Mouse (Mus musculus) frontal cortex, postnatal 25 days (tissue): ENCODE measurements at regions not wholly inside any gene's neighbourhood (a gene's known extent, or its start where the extent isn't known, plus 50 kb on each side); places are given as distances from the start of the nearest gene placed in this dataset.
A peak's percentile ranks its signal among the peaks of the same experiment; 100 is the strongest.

ENCODE experiments used
- DNase-seq, 2 experiments: peaks; one replicate each; pipeline ENCODE4 v3.0.0; 2022; ENCODE audit warnings: low spot score in 2 of 2

DNA sequence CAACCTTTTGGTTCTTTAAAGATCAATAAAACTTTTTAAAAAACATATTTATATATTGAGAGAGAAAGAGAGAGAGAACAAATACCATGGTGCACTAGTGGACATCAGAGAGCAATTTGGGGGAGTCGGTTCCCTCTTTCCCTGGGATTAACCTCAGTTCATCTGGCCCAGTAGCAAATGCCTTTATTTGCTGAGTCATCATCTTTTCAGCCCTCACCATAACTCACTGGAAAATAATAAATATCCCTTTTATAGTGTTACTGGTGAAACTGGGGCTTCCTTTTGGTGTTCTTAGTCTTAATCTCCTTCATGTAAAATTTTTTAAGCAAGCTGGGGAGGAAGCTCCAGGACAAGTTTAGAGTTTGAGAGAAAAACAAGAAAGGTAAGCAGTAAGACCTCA, 105.3 kb upstream of the Arg1 start:
- DNase-seq: no peak

DNA sequence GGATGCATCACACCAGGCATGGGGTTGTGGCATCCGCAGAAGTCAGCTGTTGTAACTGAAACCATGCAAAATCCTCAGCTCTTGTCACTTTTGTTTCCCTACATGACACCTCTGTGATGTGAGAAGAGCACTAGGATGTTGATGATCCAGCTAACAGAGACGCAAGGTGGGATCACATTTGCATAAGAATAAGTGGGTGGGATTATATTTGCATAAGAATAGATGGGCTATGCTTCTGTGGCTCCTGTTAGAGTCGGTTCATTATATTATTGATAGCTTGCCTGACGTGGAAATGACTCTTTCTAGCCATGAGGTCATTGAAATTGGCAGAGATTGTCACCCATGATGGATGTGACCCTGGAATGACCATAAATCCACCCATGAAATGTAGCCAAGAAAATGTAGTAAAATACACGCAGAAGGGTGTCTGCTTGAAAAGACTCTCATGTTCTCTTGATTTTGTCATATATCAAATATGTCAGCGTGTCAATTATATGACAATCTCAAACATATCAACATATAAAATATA, 102.2 kb upstream of the Arg1 start:
- DNase-seq: no peak

DNA sequence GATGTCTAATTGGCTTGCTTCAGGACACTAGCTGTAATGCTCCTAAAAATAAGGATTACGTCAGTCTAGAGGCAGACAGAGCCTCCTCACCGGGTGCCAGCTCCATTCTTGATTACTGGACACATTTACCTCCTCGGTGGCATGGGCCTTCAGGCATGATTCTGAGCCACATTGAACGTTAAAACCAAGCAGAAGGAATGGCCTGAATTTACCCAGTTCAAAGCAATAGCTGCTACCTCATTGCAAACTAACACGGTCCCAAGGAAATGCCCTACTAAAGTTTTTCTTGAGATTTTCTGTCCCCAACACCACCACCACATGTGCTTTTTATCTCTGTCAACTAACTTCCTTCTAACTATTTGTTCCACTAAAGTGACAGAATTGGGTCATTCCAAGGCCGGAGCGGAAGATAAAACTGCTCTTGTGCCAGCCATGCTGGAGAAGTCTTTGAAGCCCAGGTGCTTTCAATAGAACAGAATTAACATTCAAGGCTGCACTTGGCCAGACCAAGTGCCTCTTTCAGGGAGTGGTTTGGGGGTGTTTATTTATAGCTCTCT, 96.4 kb upstream of the Arg1 start:
- DNase-seq: no peak

DNA sequence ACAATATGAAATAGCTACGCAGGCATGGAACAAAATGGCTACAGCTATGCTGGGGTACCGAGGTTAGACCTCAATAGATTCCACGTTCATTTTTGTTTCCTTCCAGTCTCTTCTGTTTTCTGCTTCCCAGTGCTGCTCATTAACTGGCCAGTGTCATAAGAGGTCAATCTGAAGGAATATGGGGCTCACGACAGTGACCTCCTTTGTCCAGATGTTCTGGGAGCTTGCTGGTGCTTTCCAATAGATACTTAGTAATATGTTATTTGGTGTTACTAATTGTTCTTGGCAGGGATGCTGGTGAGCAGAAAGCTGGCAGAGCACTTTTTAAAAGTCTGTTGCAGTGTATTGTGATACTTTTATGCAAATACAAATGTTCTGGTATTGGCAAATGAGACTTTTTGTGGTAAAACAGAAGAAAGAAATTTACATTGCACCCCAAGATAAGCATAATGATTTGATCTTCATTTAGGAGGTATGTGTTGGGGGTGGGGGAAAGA, 95.8 kb upstream of the Arg1 start:
- DNase-seq: no peak

DNA sequence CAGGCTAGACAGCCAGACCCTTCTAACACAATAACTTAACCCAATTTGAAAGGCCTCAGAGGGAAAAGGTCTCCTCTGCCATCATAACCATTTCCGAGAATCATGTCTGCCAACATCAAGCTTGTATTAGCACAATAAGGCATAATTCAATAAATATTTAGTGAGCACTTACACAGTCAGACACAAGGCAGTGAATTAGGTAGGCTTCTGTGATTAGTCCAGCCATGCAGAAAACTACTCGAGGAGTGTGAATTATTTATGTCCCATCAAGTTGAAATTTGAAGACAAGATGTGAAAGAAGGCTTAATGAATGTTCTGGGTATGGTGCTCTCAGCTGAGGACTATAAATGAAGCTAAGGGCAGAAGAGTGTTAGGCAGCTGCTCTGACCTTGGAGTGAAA, 91.7 kb upstream of the Arg1 start:
- DNase-seq: no peak

DNA sequence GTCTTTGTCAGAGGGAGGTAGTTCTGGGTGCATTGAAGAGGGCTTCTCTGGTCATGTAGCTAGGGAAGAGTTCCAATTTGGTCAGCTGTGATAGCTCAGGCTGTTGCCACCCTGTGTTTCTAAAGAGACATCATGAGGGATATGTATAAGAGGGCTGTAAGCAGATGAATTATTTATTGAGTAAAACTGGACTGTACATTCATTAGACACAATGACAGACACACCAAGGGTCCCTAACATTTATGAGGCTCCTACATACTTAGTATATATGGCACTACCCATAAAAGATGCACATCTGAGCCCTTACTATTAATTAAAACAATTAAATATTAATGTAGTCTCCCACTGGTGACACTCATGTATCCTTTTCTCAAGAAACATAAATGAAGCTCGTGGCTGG, 90.6 kb upstream of the Arg1 start:
- no peak for DNase-seq

DNA sequence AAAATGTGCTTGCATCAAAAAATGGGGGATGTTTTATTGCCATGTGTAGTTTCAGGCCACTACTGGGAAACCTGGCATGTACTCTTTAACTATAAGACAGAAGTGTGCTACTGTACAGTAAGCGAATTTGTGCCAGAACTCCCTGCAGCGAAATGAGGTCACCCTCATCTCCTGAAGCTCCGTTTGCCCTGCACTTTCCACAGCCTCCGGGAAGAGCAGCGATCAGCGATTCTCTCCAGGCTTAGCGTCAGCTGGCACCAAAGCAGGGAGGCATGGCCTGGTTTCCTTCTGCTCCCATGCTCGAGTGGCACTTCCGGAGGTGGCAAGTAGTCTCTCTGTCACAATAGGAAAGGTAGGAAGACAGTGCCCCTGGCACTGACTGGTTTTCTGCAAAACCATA, 88.8 kb upstream of the Arg1 start:
- DNase-seq: no peak

DNA sequence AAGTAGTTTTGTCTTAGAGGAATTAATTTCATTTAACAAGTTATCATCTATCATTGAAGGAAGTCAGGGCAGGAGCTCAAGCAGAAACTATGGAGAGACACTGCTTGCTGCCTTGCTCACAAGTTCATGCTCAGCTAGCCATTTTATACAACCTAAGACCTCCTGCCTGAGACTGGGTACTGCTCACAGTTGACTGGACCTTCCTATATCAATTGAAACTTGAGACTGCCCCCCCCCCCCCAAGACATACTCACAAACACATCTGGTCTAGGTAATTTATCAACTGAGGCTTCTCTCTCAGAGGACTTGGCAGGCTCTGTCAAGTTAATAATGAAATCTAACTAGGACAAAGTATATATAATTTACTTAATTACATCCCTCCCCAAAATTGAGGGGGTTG, 84.8 kb upstream of the Arg1 start:
- no peak for DNase-seq

DNA sequence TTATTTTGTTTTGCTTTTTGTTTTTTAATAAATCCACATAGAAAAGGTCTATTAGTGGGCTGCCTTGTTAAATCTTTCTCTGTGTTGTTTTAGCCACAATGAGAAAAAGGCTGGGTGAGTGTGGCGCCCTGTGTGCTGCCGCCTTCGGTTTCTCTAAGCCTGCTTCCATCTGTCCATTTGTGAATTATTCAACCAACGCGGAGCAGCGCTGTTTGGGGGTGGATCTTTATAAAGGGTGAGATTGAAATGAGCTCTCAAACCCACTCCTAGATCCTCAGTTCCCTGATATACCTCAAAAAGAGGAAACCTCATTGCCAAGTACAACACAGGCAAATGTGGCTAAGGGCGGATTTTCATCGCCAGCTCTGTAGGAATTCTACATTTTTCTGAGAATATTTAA, 74.0 kb upstream of the Arg1 start:
- peak in 1 of 2 experiments; percentile 36 for DNase-seq

DNA sequence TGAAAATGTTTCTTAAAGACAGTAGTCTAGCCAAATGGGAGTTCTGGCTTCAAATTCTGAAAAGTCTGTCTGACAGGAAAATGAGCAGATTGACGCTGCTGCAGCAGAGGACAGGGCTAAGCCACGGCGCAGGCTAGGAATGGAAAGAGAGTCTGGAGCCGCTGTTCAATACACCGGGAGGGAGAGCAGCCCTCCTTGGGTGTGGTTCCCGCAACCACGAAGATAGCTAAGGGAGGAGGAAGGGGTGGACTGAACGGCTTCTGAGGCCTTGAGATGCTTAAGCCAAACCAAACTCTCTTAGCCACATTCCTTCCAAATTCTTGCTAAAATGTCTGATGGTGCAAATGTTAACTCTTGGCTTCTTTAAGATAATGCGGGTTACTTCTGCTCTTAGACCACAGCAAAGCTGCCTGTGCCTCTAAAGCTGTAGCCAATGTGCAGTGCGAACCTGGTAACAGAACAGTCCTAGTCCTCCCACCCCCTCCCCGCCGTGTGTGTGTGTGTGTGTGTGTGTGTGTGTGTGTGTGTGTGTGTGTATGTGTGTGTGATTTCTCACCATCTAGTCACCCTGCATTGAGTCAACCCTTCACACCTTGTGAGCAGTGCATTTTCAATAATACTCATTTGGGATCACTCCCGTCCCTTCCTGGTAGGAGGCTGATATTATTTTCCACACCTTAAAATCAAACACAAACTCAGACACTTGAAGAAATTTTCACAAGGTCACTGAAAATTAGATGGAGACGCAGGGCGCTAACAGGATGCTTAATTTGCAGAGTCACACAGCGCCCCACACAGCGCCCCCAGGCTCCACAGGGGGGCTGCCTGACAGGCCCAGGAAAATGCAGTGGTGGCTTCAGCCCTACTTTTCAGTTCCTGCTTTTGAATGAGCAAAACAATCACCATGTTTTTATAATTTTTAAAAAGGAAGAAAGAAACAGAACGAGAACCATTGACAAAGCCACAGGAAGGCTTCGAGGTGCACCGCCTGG, 73.2 kb upstream of the Arg1 start:
- no peak for DNase-seq

DNA sequence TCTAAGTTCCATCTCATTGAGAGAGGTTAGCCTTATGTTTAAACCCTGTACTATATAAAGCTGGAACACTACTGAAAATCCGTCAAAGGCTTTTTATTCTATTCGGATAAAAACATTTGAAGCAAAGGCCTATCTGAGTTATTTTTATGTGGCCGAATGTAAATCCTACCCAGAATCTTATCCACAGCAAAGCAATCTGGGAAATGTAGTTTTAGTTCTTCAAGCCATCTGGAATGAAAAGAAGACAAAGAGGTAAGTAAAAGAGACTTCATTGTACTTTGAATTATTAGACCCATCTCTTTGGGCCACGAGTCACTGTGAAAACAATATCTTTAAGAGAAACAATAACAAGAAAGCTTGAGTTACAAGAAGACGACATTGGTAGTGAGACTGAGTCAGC, 72.5 kb upstream of the Arg1 start:
- DNase-seq: no peak

DNA sequence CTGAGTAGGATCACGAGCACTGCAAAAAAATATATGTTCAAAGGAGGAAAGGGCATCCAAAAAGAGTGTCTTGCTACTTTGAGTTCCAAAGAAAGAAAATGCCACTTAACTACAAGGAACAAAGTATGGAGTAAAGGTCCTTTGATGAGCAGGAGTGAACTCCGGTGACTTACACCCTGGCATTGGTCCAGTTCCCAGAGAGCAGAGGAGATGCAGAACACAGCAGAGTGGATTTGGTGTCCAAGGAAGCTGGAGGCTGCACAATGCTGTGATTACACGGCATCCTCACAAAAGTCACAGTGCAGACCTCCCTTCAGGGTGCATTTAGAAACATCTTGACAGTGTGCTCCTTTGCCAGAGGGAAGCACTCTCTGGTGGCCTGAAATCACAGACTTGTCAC, 70.4 kb upstream of the Arg1 start:
- DNase-seq: no peak

DNA sequence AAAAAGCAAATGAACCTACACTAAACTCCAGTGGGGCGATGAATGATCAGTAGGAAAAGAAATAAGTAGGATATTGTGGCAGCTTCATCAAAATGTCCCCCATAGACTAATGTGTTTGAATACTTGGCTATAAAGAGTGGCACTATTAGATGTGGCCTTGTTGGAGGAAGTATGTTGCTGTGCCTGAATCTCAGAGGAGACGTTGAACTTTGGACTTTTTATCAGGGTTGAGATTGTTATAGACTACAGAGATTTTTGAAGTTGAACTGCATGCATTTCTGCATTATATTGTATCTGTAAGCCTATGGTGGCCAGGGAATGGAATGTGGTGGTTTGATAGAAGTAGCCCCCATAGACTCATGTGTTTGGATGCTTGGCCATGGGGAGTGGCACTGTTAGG, 68.5 kb upstream of the Arg1 start:
- no peak for DNase-seq

DNA sequence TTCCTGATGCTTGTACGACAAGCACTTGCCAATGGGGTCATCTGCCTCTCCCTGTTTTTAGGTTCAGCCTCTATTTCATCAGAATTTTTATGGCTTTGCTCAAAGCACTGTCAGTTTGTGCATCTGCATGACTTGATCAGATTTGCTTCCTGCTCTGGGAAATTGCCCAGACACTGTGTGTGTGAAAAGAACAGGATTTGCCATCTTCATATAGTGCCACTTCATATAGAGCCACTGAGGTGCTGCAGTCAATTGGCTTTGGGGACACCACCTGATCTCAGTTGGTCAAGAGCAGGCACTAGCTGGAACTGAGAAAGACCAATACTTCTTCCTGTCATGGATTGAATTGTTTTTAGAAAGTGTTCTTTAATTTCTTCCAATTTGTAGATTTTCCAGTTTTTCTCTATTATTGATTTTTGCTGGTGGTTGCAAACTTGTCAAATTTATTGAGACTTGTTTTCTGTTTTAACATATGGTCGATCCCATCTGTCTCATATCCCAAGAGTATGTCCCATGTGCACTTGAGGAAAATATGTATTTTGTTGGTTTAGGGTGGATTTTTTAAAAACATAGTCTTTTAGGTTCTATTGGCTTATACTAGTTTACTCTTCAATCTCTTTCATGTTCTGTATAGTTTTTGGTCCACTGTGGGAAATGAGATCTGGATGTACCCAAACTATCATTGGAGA, 62.8 kb upstream of the Arg1 start:
- no peak for DNase-seq

DNA sequence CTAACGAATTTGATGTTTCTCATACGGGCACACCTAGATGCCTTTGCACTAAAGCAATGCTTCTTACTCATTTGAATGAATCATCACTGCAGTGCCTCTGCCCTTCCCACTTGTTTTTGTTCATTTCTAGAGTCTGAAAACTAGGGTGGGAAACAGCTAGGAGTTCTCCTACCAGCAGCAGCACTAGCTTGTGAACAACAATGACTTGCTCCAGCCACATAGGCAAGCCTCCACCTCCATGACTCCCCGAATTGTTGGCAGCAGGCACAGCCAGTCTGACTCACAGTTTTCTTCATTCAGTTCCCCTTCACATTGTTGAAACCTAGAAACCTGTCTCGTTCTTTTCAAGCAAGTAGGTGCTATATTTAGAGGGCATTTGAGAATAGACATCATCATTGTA, 57.5 kb upstream of the Arg1 start:
- DNase-seq: no peak

DNA sequence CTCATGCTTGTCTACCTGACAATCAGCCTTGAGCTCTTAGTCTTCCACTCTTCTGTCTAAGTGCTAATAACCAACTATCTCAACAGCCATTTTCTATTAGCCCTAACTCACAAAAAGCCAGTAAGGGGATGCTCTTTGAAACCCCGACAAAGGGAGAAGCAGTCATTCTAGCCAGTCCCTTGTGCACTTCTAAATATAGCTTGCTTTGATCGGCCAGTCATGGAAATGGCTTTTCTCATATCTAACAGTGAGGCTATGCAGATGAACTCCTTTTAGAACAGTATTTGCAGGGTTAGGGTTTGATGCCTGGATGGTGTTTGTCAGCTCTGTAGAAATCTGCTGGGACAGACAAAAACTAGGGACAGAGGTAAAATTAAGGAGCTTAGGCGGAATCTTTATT, 54.5 kb upstream of the Arg1 start:
- no peak for DNase-seq
